In genomic region chr8:110216253-110216652, GRCm38 (mm10) we compare ENCODE assay signal across 23 mouse cellular contexts. TPM values are rescaled to one million over a fixed set of nuclear protein-coding genes. Genes with fewer than 3 reads are reported as not detected.
DNase-seq lines count a peak whose midpoint lies in the region.
"Had no signal": no experiment of that assay in that cellular context is flagged by ENCODE, and none has a peak within 500 bp of the region (broad histone marks: within the 10 kb centered on the region; RNA-seq: fewer than 3 reads in every experiment).

No protein-coding gene starts in this region.

- DNase-seq in 3T3-L1 (ENCODE audit: low read depth, low spot score) (peak; percentile 66), 416B (ENCODE audit: low read depth) (peak; percentile 31), NIH3T3 (ENCODE audit: low read depth) (peak; percentile 52)
- peak; percentile 5 for DNase-seq in splenic B cell, adult 2 months (ENCODE audit: low read depth, low spot score)
- DNase-seq in thymus, postnatal 0 days (ENCODE audit: low spot score), result no peak
- no peak for DNase-seq in embryo, embryonic 9.5 days (ENCODE audit: extremely low spot score)
- DNase-seq: adrenal gland, postnatal 10 days; adrenal gland, postnatal 36 days; B cell, adult 2 months; cerebellum, adult 18-20 months; cerebellum, adult 9-10 months; cerebellum, postnatal 14 days; forebrain, postnatal 0 days; gastrocnemius, postnatal 25 days; heart, adult 2 months; kidney, adult 11 months had no signal

- no peaks in the 10 kb centered on the region for H3K27me3 ChIP-seq in splenic B cell, adult 2 months (ENCODE audit: control insufficient read depth, insufficient read depth, low read length, poor library complexity, severe bottlenecking)
- H3K27me3 ChIP-seq: embryonic facial prominence, embryonic 12.5 days; embryonic facial prominence, embryonic 15.5 days; hindbrain, embryonic 12.5 days; hindbrain, embryonic 15.5 days; intestine, embryonic 15.5 days had no signal

- no peaks in the 10 kb centered on the region for H3K36me3 ChIP-seq in splenic B cell, adult 2 months (ENCODE audit: control insufficient read depth, insufficient read depth, low read length, poor library complexity, severe bottlenecking)

RNA-seq across cellular contexts. Expression of gene Cmtr2, which starts 0.8 kb away (rescaled TPM):
- polyA plus RNA-seq in thymus, postnatal 0 days (2015; fragmentation: Nextera tagmentation; extraction: Ambion mirVana), result 6.9 and 7.6 TPM in 2 replicates

RNA-seq across cellular contexts. Expression of gene Calb2, which starts 48.2 kb away (rescaled TPM):
- 1.3 and 1.4 TPM in 2 replicates for polyA plus RNA-seq in thymus, postnatal 0 days (2015; fragmentation: Nextera tagmentation; extraction: Ambion mirVana)
- polyA plus RNA-seq: G1E; gonadal fat pad, adult 2 months; heart, adult 2 months had no signal

RNA-seq across cellular contexts. Expression of gene Hydin, which starts 50.5 kb away (rescaled TPM):
- polyA plus RNA-seq in thymus, postnatal 0 days (2015; fragmentation: Nextera tagmentation; extraction: Ambion mirVana), result 0.14 and 0.18 TPM in 2 replicates
- polyA plus RNA-seq: G1E had no signal

Comparison
In these comparisons a context has a peak if more than half of its experiments do, and no peak if none do; other contexts are left out.
1. DNase-seq: peak in 3T3-L1 (single experiment), 416B (single experiment), NIH3T3 (single experiment) and splenic B cell, adult 2 months (single experiment); none in thymus, postnatal 0 days (single experiment) and embryo, embryonic 9.5 days (single experiment).